Mouse (Mus musculus): Measurements from ENCODE around the gene Edem3. TPM values are rescaled to one million over a fixed set of nuclear protein-coding genes. Genes with fewer than 3 reads are reported as not detected.

Edem3 gene
- 14.4 and 14.8 TPM in 2 replicates for polyA plus RNA-seq (2016; fragmentation: Nextera tagmentation; extraction: Ambion mirVana)

DNA sequence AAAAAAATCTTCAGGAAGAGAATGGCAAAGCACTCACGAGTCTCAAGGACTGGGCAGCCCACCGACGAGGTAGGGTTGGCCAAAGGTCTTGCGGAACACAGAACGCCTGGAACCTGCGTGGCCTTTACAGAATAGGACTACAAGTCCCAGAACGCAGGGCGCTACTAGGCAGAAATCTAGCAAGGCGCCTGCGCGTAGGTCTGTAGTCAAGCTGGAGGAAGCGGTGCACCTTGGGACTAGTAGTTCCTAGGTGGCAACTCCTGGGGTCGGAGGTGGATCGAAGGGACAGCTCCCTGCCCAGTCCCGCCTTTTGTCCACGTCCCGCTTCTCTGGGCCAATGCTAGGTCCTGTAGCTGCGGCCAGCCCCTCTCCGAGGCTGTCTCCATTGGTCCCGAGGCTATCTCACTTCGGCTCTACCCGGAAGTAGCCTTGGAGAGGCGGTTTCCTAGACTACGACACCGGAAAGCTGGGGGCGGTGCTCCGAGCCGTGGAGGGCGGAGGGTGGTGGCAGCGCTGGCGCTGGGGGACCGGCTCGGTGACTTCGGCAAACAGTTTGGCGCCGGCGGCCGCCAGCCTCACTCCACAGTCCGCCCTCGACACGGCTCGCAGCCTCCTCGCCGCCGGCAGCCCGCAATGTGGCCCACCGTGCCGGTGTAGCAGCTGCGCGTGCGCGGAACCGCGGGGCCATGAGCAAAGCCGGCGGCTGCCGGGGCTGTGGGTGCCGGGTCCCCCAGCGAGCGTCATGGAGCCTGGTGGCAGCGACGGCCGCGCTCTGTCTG, at the start of gene Edem3:
Gene Edem3, plus strand, starts transcription at position 491 of the 779 bp plus-strand sequence.
- WGBS: under 1% methylated on average over 64 of the region's 64 CpGs
- H3K4me3 ChIP-seq: peak within 1 kb of the TSS; percentile 81
- H3K4me1 ChIP-seq: peaks cover 27% of the 10 kb centered on the region
- H3K36me3 ChIP-seq (replicated peaks): no peaks in the 10 kb centered on the region
- H3K9me3 ChIP-seq: no peaks in the 10 kb centered on the region
- peak within 1 kb of the TSS; percentile 89 for H3K27ac ChIP-seq
- peak; percentile 95 for DNase-seq (ENCODE audit: extremely low spot score, low spot score)
- H3K27me3 ChIP-seq (ENCODE audit: poor library complexity, severe bottlenecking): no peaks in the 10 kb centered on the region

DNA sequence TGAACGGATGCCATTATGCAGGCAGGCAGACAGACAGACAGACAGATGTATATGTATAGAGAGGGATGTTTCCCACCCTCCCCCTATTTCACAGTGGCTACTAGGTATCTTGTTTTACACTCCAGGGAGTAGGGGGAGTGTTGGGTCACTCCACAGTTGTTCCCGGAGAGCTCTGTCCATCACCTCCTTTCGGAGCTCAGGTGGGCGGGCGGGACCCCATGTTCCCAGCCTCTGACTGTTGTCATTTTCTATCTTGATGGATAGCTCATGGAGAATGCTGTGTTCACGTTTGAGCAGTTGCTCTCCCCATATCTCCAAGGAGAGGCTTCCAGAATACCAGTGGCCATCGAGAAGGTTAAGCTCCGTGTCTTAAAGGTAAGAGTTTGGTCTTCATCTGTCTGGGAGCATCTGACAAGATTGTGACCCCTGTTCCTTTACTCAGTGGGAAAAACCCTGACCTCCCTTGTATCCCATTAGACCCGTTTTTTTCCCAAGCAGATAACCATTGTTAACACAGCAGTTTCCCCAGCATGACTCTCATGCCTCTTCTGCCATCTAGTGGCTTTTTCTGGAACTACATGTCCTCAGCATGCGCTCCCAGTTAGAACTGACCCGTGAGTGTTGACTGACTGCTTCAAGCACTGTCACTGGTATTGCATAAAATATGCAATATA, 49.3 kb upstream of the Edem3 start:
- no peak overlapping the region for H3K4me3 ChIP-seq
- DNase-seq (ENCODE audit: extremely low spot score, low spot score): peak; percentile 80
- 0 out of 2 replicates have a peak, but pooled peaks cover 5% of the 10 kb centered on the region for H3K4me1 ChIP-seq
- WGBS: 40% methylated on average over 11 of the region's 11 CpGs
- H3K27ac ChIP-seq: no peak overlapping the region
- no peaks in the 10 kb centered on the region for H3K36me3 ChIP-seq (replicated peaks)
- H3K27me3 ChIP-seq (ENCODE audit: poor library complexity, severe bottlenecking): no peaks in the 10 kb centered on the region; the same call in 1 of the 2 replicates
- H3K9me3 ChIP-seq: no peaks in the 10 kb centered on the region

- no peak overlapping the region for H3K27ac ChIP-seq
- H3K36me3 ChIP-seq (replicated peaks): no peaks in the 10 kb centered on the region
- H3K27me3 ChIP-seq (ENCODE audit: poor library complexity, severe bottlenecking): no peaks in the 10 kb centered on the region; the same call in 1 of the 2 replicates
- no peak for DNase-seq (ENCODE audit: extremely low spot score, low spot score)
- 86% methylated on average over 3 of the region's 3 CpGs for WGBS
- H3K4me1 ChIP-seq: 0 out of 2 replicates have a peak, but pooled peaks cover 5% of the 10 kb centered on the region
- H3K4me3 ChIP-seq: no peak overlapping the region
- H3K9me3 ChIP-seq: no peaks in the 10 kb centered on the region
Observed at GRCm38 (mm10) chr1:151706397-151706752, 48.8 kb upstream of the Edem3 start.

DNA sequence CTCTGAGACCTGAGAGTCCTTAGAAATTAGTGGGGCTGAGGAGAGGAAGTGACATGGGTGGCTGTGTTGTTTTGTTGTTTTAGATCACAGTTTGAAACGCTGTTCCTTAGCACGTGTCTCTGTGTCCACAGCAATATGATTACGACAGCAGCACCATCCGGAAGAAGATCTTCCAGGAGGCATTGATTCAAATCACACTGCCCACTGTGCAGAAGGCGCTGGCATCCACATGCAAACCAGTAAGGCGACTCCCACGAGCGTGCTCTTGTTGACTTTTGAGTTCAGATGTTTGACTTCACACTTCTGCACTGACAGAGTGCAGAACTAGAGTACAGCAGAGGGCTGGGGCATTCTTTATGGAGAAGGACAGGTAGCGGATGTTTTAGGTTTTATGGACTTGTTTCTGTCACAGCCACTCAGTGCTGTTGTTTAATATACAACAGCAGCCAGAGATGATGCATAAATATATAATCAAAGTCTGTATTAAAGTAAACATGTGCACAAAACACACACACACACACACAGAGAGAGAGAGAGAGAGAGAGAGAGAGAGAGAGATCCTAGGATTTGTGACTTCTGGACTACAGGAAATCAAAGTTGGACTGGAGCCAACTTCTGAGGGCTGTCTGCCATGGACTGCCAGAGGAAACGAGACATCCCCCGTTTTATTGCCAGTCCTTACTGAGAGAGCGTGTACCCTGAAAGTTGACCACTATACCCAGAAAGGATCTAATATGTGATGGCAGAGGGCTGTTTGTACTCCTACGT, 46.0 kb upstream of the Edem3 start:
- Histone ChIP-seq H3K4me1 (0 out of 2 replicates have a peak, but pooled peaks cover 5% of the 10 kb centered on the region), H3K9me3 (no peaks in the 10 kb centered on the region), H3K36me3 (replicated peaks) (no peaks in the 10 kb centered on the region), H3K27me3 (ENCODE audit: poor library complexity, severe bottlenecking) (no peaks in the 10 kb centered on the region; the same call in 1 of the 2 replicates), H3K27ac (no peak overlapping the region), H3K4me3 (no peak overlapping the region)
- 86% methylated on average over 13 of the region's 13 CpGs for WGBS
- DNase-seq (ENCODE audit: extremely low spot score, low spot score): no peak

DNA sequence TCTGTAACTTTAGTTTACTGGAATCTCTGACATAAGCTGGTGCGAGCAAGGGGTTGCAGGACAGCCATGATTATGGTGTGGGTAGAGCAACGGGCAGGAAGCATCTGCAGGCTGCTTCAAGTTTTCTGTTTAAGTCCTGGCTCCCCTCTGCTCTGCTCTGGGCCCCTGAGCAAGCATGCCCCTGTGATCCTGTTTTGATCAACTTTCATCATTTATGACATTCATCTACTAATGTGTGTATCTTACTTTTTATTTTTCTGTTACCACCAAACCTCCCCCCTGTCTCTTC, 45.5 kb upstream of the Edem3 start:
- no peak overlapping the region for H3K4me3 ChIP-seq
- no peaks in the 10 kb centered on the region for H3K9me3 ChIP-seq
- no peaks in the 10 kb centered on the region; the same call in 1 of the 2 replicates for H3K27me3 ChIP-seq (ENCODE audit: poor library complexity, severe bottlenecking)
- H3K36me3 ChIP-seq (replicated peaks): no peaks in the 10 kb centered on the region
- H3K4me1 ChIP-seq: 0 out of 2 replicates have a peak, but pooled peaks cover 5% of the 10 kb centered on the region
- no peak overlapping the region for H3K27ac ChIP-seq
- WGBS: 88% methylated on average over 2 of the region's 2 CpGs
- no peak for DNase-seq (ENCODE audit: extremely low spot score, low spot score)

- Histone ChIP-seq H3K36me3 (replicated peaks) (no peaks in the 10 kb centered on the region), H3K4me1 (0 out of 2 replicates have a peak, but pooled peaks cover 5% of the 10 kb centered on the region), H3K27me3 (ENCODE audit: poor library complexity, severe bottlenecking) (no peaks in the 10 kb centered on the region; the same call in 1 of the 2 replicates), H3K9me3 (no peaks in the 10 kb centered on the region), H3K4me3 (no peak overlapping the region), H3K27ac (no peak overlapping the region)
- no peak for DNase-seq (ENCODE audit: extremely low spot score, low spot score)
- 78% methylated on average over 5 of the region's 5 CpGs for WGBS
Observed at GRCm38 (mm10) chr1:151710424-151711055, 44.6 kb upstream of the Edem3 start.

DNA sequence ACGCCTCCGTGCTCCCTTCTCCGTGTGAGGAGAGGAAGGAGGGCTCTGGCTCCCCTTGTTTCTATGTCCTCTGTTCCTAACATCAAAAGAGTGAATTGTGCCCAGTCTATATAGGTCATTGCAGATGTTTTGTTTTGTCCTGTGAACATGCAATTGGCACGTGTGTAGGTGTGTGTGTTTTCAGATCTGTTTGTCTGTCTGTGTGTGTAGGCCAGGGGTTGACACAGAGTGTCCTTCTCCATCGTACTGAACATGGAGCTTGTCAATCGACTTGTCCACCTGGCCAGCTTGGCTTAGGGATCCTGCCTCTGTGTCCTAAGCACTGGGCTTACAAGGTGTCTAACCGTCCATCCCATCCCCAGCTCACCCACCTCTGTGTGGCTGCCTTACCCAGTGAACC, 44.1 kb upstream of the Edem3 start:
- WGBS: 85% methylated on average over 7 of the region's 7 CpGs
- Histone ChIP-seq H3K9me3 (no peaks in the 10 kb centered on the region), H3K4me3 (no peak overlapping the region), H3K36me3 (replicated peaks) (no peaks in the 10 kb centered on the region), H3K27me3 (ENCODE audit: poor library complexity, severe bottlenecking) (no peaks in the 10 kb centered on the region), H3K27ac (no peak overlapping the region), H3K4me1 (0 out of 2 replicates have a peak, but pooled peaks cover 3% of the 10 kb centered on the region)
- no peak for DNase-seq (ENCODE audit: extremely low spot score, low spot score)

GRCm38 (mm10) chr1:151712664-151713063, 42.5 kb upstream of the Edem3 start:
- WGBS: 40% methylated on average over 5 of the region's 5 CpGs
- H3K27ac ChIP-seq: no peak overlapping the region
- no peaks in the 10 kb centered on the region for H3K27me3 ChIP-seq (ENCODE audit: poor library complexity, severe bottlenecking)
- no peaks in the 10 kb centered on the region for H3K9me3 ChIP-seq
- H3K4me3 ChIP-seq: no peak overlapping the region
- peaks cover 9% of the 10 kb centered on the region; the same call in 1 of the 2 replicates for H3K4me1 ChIP-seq
- no peaks in the 10 kb centered on the region for H3K36me3 ChIP-seq (replicated peaks)
- no peak for DNase-seq (ENCODE audit: extremely low spot score, low spot score)

DNA sequence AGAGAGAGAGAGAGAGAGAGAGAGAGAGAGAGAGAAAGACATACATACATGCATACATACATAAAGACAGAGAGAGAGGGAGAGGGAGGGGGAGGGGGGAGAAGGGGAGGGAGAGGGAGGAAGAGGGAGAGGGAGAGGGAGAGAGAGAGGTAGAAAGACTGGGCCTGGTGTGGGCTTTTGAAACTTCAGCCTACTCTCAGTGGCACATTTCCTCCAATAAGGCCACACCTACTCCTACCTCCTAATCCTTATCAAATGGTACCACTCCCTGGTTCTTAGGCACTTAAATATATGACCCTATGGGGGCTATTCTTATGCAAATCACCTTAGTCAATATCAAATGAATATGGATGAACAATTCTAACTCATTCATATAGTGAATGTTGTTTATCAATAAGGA, 41.5 kb upstream of the Edem3 start:
- no peaks in the 10 kb centered on the region for H3K9me3 ChIP-seq

DNA sequence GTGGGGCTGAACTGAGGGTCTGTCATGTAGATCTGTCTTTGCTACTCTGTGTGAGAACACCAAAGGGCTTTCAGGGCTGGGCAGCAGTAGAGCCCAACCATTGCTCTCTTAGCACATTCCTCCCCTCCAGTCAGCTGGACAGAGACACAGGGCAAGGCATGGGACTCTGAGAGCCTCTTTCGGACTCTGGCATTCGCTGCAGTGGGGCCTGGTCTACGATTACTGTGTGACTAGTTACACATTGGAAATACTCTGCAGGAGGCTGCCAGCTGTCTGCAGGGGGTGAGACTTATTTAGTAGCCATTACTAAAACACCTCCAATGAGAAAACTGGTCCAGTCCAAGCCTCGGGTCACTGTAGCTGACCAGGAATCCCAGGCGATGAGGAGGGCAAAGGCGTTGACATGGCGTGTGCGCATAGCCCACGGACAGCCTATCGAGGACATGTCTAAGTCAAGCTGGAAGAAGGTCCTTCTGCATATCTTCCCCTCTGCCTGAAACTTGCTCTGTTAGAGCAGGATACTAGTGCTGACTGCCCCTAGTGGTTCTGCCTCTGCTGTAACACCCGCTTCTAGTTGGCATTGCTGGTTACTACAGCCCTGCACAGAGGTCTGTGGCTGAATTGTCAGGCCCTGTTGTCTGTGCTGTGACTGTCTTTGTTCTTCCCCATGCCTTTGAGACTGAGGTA, 39.0 kb upstream of the Edem3 start:
- Histone ChIP-seq H3K27me3 (ENCODE audit: poor library complexity, severe bottlenecking) (no peaks in the 10 kb centered on the region), H3K27ac (no peak overlapping the region), H3K36me3 (replicated peaks) (no peaks in the 10 kb centered on the region), H3K4me1 (peaks cover 9% of the 10 kb centered on the region; the same call in 1 of the 2 replicates), H3K4me3 (no peak overlapping the region), H3K9me3 (no peaks in the 10 kb centered on the region)
- 78% methylated on average over 11 of the region's 11 CpGs for WGBS
- no peak for DNase-seq (ENCODE audit: extremely low spot score, low spot score)

More for the DNA sequence above, 41.5 kb upstream of the Edem3 start:
- H3K27ac ChIP-seq: no peak overlapping the region
- no peaks in the 10 kb centered on the region for H3K36me3 ChIP-seq (replicated peaks)
- peaks cover 9% of the 10 kb centered on the region; the same call in 1 of the 2 replicates for H3K4me1 ChIP-seq
- no peak overlapping the region for H3K4me3 ChIP-seq
- DNase-seq (ENCODE audit: extremely low spot score, low spot score): no peak
- H3K27me3 ChIP-seq (ENCODE audit: poor library complexity, severe bottlenecking): no peaks in the 10 kb centered on the region

DNA sequence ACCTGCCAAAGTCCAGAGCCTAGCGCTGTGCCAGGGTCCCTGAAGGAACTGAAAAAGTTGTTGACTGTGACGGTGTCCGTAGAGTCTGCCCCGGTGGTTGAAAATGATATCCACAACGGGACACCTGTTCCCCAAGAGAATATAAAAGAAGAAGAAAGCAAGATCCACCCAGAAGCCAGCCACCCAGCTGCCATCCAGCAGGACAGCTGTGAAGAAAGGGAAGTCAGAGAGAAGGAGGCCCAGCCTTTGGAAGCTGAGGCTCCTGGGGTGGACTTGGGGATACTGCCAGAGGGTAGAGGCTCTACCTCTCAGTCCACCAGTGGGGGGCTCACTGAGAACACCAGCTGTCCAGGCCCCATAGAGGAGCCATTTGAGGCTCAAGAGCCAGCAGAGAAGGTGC, 37.5 kb upstream of the Edem3 start:
- H3K27ac ChIP-seq: no peak overlapping the region
- H3K27me3 ChIP-seq (ENCODE audit: poor library complexity, severe bottlenecking): no peaks in the 10 kb centered on the region
- no peaks in the 10 kb centered on the region for H3K9me3 ChIP-seq
- 90% methylated on average over 5 of the region's 5 CpGs for WGBS
- DNase-seq (ENCODE audit: extremely low spot score, low spot score): no peak
- H3K36me3 ChIP-seq (replicated peaks): no peaks in the 10 kb centered on the region
- H3K4me1 ChIP-seq: peaks cover 9% of the 10 kb centered on the region; the same call in 1 of the 2 replicates
- no peak overlapping the region for H3K4me3 ChIP-seq

DNA sequence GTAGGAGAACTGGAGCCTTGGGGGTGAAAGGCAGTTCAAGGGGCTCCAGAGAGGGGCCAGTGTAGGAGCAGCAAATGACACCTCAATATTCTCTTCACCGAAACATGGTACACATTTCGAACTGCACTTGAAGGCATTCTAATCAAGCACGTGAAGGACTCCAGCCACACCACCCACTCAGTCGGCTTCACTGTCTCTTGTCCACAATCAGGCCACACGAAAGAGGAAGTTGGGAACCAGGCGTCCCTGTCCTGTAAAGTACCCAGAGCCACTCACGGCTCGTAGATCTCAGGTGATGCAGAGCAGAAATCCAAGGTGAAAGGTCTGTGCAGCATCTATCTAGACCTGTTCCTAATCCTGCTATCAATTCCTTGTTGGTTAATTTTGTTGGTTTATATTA, 36.6 kb upstream of the Edem3 start:
- no peak for DNase-seq (ENCODE audit: extremely low spot score, low spot score)
- no peaks in the 10 kb centered on the region for H3K9me3 ChIP-seq
- no peak overlapping the region for H3K27ac ChIP-seq
- WGBS: 93% methylated on average over 8 of the region's 8 CpGs
- H3K4me1 ChIP-seq: peaks cover 9% of the 10 kb centered on the region; the same call in 1 of the 2 replicates
- H3K36me3 ChIP-seq (replicated peaks): no peaks in the 10 kb centered on the region
- H3K27me3 ChIP-seq (ENCODE audit: poor library complexity, severe bottlenecking): no peaks in the 10 kb centered on the region
- no peak overlapping the region for H3K4me3 ChIP-seq

Measured in forebrain, embryonic 10.5 days (tissue).